Mouse (Mus musculus) testis, adult 2 months (tissue): ENCODE measurements around the gene Chd9.

Experiments used
- CTCF ChIP-seq: fragments of 200-500 bp; IDR thresholded peaks from 2 replicates; pipeline ENCODE4 v1.5.1; 2012; ENCODE audit warnings: low read depth, mild to moderate bottlenecking, inconsistent platforms, low read length, moderate library complexity; ENCODE audit not compliant: control insufficient read depth, insufficient read depth, insufficient replicate concordance
- POLR2A ChIP-seq: fragments of 200-500 bp; IDR thresholded peaks from 2 replicates; pipeline ENCODE4 v1.6.1; 2012; ENCODE audit warnings: low read depth, mild to moderate bottlenecking, inconsistent platforms, low read length, moderate library complexity; ENCODE audit not compliant: control insufficient read depth

- TF ChIP-seq POLR2A, result no peak
- no peak for TF ChIP-seq CTCF
Observed at GRCm38 (mm10) chr8:90936840-90937239, 108.7 kb downstream of the Chd9 start.
